Mouse (Mus musculus) limb, embryonic 12.5 days (tissue): ENCODE data around the gene H2-M10.6. TPM values are rescaled to one million over a fixed set of nuclear protein-coding genes. Genes with fewer than 3 reads are reported as not detected.

Experiments used
- polyA plus RNA-seq: library from polyadenylated mRNA; unstranded; fragments of >200 nt; fragmentation: Nextera tagmentation; extraction: Ambion mirVana; gene quantifications from 2 replicates; pipeline ENCODE4 v1.2.1, GENCODE M21; 2016

Gene H2-M10.6
- polyA plus RNA-seq, 1 experiment from 2014 or later, result not detected

Other genes with a start within 250 kb of the H2-M10.6 start
- not detected in 2 replicates for gene H2-M9, start 169.5 kb upstream of the H2-M10.6 start, polyA plus RNA-seq
- not detected in 2 replicates for gene H2-M1, start 140.0 kb upstream of the H2-M10.6 start, polyA plus RNA-seq
- not detected in 2 replicates for gene H2-M10.5, start 39.3 kb upstream of the H2-M10.6 start, polyA plus RNA-seq
- gene Trim26, start 25.0 kb downstream of the H2-M10.6 start, polyA plus RNA-seq, result 49.5 and 57.3 TPM in 2 replicates
- gene Trim15, start 55.0 kb downstream of the H2-M10.6 start, polyA plus RNA-seq, result 0.15 and 0.41 TPM in 2 replicates
- gene Trim10, start 57.4 kb downstream of the H2-M10.6 start, polyA plus RNA-seq, result 5.8 and 6.7 TPM in 2 replicates
- gene Trim40, start 78.0 kb downstream of the H2-M10.6 start, polyA plus RNA-seq, result not detected in 2 replicates
- not detected in 2 replicates for gene Trim31, start 85.9 kb downstream of the H2-M10.6 start, polyA plus RNA-seq
- 0.73 and 1.3 TPM in 2 replicates for gene Rnf39, start 130.7 kb downstream of the H2-M10.6 start, polyA plus RNA-seq
- 109 and 116 TPM in 2 replicates for gene Ppp1r11, start 139.6 kb downstream of the H2-M10.6 start, polyA plus RNA-seq
- 114 and 115 TPM in 2 replicates for gene Znrd1, start 146.4 kb downstream of the H2-M10.6 start, polyA plus RNA-seq
- gene Znrd1as, start 146.4 kb downstream of the H2-M10.6 start, polyA plus RNA-seq, result 7.0 and 7.4 TPM in 2 replicates
- not detected in 2 replicates for gene 2410137M14Rik, start 169.1 kb downstream of the H2-M10.6 start, polyA plus RNA-seq
- 1.4 and 1.9 TPM in 2 replicates for gene H2-M5, start 177.4 kb downstream of the H2-M10.6 start, polyA plus RNA-seq
- gene Zfp57, start 189.0 kb downstream of the H2-M10.6 start, polyA plus RNA-seq, result 124 and 130 TPM in 2 replicates
- 0.24 TPM in 1 of 2 replicates, not detected in the other for gene Mog, start 211.2 kb downstream of the H2-M10.6 start, polyA plus RNA-seq
- gene Gabbr1, start 233.8 kb downstream of the H2-M10.6 start, polyA plus RNA-seq, result 18.0 and 18.1 TPM in 2 replicates